Mouse (Mus musculus): ENCODE measurements around the gene BC024978.
A peak's percentile ranks its signal among the peaks of the same experiment; 100 is the strongest.

Gene BC024978

GRCm38 (mm10) chr7:27177942-27178323 lies 17.6 kb upstream of the BC024978 start:
- DNase-seq (ENCODE audit: low spot score), result no peak

- DNase-seq (ENCODE audit: low spot score), result peak; percentile 98
These were observed 17.0 kb upstream of the BC024978 start, which contains the start of gene Rab4b for GRCm38 (mm10) chr7:27178324-27179216. Gene Rab4b, minus strand, starts transcription at chr7:27178896.

GRCm38 (mm10) chr7:27179217-27179918 lies 16.2 kb upstream of the BC024978 start:
- no peak for DNase-seq (ENCODE audit: low spot score)

- DNase-seq (ENCODE audit: low spot score), result peak; percentile 69
These were observed 15.5 kb upstream of the BC024978 start for GRCm38 (mm10) chr7:27180036-27180435.

DNA sequence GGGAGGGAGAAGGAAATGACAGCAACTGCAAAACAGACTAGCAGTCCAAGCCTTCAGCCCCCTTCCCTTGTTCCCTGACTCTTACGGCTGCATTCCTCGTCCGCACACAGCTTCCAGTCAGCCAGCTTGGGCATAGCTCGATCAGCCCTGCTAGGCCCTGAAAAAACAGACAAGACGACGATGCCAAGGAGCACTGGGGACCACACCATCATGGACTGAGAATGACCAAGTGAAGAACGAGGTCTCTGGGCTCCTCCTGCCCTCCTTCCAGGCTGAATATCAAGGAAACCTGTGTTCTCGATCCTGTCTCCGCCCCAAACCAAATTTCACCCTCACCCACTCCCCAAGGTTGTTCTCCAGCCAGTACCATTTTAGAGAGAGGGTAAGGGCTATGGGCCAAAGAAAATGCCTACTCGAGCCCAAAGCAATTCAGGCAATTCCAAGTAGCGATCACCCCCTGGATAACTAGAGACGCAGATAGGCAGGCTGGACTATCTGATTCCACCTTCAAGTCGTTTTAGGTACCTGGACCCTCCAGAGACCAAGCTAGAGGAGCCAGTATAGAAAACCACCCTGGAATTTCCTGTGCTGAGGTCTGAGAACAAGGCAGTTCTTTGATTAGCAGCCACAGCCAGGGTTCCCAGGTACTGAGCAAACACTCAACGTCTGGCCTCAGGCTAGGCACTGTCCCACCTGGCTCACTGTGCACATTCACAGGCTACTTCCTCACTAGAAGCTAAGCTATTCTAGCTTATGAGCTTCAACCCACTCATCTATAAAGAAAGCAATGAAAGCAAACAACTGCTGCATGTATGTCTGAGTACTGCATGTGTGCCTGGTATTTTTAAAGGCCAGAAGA lies 14.5 kb upstream of the BC024978 start, which contains the start of the genes Gm21983 and Mia:
Gene Gm21983, minus strand, starts transcription at position 250 of the 859 bp plus-strand sequence.
Gene Mia, minus strand, starts transcription at position 321 of the 859 bp plus-strand sequence.
- DNase-seq (ENCODE audit: low spot score), result no peak

- DNase-seq (ENCODE audit: low spot score), result no peak
These were observed 13.1 kb upstream of the BC024978 start for GRCm38 (mm10) chr7:27182498-27182897.

GRCm38 (mm10) chr7:27184964-27185363 lies 10.6 kb upstream of the BC024978 start:
- DNase-seq (ENCODE audit: low spot score), result peak; percentile 68

DNA sequence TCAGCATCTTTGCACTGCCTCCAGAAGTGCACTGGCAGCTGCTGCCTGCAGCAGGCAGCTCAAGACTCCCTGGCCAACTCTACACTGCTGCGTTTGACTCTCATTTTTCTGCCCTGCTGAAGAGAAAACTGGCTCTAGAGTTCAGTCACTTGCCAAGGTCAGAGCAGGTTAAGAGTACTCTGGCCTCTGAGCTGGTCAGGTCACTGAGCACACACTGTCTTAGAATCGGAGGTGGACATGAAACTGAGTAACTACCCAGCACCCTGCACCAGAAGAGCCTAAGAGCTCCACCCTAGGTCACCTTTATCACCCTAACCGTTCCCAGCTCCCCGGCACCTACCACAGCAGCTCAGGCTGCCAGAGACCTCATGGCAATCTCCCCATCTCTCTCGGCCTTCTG lies 9.6 kb upstream of the BC024978 start:
- DNase-seq (ENCODE audit: low spot score), result no peak

- no peak for DNase-seq (ENCODE audit: low spot score)
These were observed 6.2 kb upstream of the BC024978 start for GRCm38 (mm10) chr7:27189271-27189931.

DNA sequence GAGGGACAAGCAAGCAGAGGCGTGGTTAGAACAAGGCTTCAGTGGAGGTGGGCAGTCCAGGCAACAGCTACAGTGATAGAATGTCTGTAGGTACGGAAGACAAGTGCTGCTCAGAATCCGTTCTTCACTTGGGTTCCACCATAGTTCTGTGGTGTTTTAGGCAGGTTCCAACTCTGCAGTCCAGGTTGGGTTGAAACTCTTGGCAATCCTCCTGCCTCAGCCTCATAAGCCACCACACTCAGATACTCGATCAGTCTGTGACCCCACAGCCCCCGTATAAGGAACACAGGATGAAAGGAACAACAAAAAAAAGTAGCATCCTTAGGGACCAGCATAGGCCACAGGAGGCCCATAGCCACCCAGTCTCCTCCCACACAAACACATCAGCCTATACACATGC lies 3.1 kb upstream of the BC024978 start:
- DNase-seq (ENCODE audit: low spot score), result no peak

- no peak for DNase-seq (ENCODE audit: low spot score)
These were observed 1.9 kb upstream of the BC024978 start for GRCm38 (mm10) chr7:27193731-27194130.

GRCm38 (mm10) chr7:27197136-27197535 lies 1.6 kb downstream of the BC024978 start:
- no peak for DNase-seq (ENCODE audit: low spot score)

GRCm38 (mm10) chr7:27197634-27198033 lies 2.1 kb downstream of the BC024978 start:
- DNase-seq (ENCODE audit: low spot score), result no peak

GRCm38 (mm10) chr7:27198355-27198754 lies 2.8 kb downstream of the BC024978 start:
- no peak for DNase-seq (ENCODE audit: low spot score)

DNA sequence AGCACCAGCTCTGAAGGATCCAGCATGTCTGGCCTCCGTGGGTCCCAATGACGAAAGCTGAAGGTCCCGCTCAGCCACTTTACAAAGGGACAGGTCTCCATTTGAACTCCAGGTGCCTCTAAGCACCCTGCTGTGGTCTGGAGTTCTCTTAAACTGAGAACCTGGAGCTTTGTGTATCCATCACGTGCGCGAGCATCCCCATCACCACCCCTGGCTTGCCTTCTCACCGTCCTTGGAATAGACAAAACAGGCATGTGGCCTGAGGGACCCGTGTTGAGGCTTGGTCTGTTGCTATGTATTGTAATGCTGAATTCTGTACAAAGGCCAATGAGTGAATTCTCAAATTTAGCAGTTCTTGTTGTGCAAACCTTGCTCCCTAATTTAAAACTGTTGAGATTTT lies 3.2 kb downstream of the BC024978 start:
- DNase-seq (ENCODE audit: low spot score), result no peak

DNA sequence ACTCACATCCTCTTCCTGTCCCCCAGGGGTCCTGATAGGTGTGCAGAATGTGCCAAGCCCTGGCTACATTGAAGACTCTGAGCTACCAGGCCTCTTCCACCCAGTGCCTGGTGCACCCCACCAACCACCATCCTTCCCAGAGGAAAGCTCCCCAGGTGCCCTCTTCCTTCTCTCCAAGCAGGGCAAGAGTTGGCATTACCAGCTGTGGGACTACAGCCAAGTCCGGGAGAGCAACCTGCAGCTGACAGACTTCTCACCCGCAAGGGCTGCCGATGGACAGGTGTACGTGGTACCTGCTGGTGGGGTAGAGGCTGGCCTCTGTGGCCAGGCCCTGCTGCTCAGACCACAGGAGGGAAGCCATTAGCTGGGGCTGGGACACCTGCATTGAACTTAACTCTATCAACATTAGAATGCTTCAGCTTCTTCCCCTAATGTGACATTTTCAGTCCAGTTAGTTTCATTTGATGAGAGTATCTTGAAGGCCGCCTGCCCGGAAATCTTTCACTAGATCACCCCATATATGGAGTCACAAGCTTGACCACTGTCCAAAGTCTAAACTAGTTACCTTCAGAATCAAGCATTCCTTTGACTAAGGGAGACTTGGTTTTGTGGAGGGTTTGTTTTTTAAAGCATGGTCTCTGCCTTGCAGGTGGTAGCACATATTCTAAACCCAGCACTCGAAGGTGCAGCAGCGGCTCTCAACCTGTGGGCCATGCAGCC lies 8.3 kb downstream of the BC024978 start:
- DNase-seq (ENCODE audit: low spot score), result no peak

DNA sequence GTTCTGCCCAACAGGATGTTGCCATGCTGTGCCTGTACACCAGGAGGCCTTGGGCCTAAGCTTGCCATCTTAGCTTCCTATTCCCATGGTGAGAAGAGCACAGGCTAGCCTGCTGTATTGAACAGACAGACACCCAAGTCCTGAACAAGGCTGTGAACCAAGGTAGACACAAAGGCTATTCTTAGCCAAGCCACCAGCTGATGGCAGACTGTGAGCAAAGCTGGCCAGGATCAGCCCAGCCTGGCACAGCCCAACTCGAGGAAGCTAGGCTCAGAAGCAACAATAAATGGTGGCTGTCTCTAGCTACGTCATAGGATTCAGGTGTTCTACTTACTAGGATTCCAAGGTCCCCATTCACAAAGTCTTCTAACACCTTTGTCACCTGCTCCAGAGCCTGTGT lies 17.0 kb downstream of the BC024978 start:
- DNase-seq (ENCODE audit: low spot score), result no peak

DNA sequence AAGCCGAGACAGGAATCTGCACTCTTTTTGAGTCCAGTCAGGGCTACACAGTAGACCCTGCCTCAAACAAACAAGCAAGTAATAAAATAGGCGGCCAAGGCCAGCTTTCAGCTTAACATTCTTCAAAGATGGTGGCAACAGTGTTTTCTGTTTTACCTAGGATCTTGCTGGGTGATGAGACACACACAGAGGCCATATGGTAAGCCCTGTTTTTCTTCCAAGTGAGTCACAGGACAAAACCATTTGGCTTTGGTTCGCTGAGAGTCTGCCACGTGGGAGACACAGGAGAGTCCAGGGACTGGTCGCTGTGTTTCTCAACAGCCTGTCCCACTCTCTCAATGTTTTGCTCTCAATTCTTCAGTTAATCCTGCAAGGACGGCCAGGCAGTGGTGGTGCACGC lies 23.0 kb downstream of the BC024978 start:
- DNase-seq (ENCODE audit: low spot score), result no peak

- no peak for DNase-seq (ENCODE audit: low spot score)
These were observed 24.4 kb downstream of the BC024978 start for GRCm38 (mm10) chr7:27219937-27220336.

DNA sequence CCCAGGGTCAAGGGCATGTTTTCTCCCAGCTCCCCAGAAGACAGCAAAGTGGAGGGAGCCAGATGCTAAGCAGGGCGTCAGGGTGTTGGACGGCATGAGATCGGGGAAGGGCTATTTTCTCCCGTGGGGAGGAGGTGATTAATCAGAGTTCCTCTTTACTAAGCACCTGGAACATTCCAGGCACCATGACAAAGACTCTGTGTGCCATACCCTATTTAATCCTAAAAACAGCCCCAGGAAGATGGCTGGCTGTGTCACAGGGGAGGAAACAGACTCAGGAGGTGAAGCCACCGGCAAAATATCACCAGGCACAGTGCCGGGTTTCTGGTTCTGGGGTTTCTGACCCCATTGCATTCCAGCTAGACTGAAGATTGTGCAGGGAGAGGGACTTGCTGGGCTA lies 26.4 kb downstream of the BC024978 start:
- DNase-seq (ENCODE audit: low spot score), result no peak

GRCm38 (mm10) chr7:27222538-27222937 lies 27.0 kb downstream of the BC024978 start:
- DNase-seq (ENCODE audit: low spot score), result no peak
